Mouse (Mus musculus) lung, postnatal 4 days (tissue): ENCODE measurements around the gene Ramac.
A peak's percentile ranks its signal among the peaks of the same experiment; 100 is the strongest.

Experiments used
- DNase-seq, 2 experiments: peaks; one replicate each; pipeline ENCODE4 v3.0.0; 2021

Gene Ramac

DNA sequence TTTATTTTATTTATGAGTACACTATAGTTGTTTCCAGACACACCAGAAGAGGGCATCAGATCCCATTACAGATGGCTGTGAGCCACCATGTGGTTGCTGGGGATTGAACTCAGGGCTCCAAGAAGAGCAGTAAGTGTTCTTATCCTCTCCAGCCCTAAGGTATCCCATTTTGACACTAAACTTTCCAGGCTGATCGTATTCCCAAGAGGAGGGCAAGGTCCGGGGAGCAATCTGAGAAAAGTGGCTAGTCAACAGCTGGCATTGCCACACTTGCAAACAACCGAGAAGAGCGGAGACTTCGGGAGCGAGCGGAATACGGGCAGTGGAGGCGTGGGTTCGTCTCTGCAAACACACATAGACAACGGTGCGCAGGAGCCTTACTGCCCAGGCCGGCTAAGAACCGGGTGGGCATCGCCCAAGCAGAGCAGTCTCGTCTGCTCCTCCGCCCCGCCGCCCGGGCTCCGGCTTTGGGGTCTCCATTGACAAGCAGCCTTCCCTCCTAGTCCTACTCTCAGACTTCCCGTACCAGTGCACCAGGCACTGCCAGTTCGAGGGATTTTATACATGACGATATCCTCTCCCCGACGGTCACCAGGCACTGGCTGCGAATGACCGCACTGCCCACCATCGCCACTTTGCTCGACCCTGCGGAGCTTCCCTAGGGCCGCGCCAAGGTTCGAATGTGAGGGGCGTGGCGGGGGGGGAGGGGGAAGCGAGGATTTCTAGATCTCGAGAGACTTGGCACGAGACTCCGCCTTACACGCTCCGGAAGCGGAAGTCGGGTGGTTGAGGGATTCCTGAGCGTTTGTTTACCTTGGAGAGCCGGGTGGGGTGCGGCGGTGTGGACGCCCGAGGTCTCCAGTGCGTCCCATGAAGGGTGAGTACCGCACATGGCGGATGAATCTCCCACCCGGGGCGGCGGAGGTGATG, at the start of gene Ramac:
Gene Ramac (plus strand): TSS at position 746 of the 930 bp plus-strand sequence.
- peak; percentile 91 to 93 for DNase-seq

DNA sequence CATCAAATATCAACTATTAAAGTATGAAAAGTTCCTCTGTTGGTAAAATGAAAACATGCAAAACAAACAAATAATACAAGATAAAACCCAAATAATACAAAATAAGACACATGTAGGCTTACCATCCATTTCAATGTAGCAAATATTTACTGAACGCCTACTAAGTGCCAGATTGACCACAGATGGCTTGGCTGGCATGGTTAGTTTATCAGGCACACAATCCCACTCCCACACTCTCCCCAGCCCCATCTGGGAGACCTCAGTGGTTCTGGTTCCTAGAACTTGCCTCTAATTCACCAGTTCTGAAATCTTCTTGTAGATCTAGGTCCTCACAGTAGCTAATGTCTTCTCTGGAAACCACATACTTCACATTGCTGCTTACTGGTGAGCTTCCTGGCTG, 44.1 kb upstream of the Ramac start:
- DNase-seq: no peak

DNA sequence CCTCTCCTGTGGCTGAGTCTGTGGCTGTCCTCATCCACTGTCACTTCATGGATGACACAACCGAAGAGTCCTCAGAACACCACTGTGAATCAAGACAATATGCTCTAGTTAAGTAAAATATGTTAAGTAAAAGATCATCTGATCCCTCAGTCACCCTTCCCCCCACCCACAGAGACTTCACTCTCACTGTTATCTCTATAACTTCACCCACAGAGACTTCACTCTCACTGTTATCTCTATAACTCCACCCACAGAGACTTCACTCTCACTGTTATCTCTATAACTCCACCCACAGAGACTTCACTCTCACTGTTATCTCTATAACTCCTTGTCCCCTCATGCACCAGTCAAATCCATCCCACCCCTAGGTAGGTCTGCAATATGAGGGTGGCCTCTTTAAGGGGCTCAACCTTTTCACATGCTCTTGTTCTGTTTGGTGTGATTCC, 43.5 kb upstream of the Ramac start:
- no peak for DNase-seq

DNA sequence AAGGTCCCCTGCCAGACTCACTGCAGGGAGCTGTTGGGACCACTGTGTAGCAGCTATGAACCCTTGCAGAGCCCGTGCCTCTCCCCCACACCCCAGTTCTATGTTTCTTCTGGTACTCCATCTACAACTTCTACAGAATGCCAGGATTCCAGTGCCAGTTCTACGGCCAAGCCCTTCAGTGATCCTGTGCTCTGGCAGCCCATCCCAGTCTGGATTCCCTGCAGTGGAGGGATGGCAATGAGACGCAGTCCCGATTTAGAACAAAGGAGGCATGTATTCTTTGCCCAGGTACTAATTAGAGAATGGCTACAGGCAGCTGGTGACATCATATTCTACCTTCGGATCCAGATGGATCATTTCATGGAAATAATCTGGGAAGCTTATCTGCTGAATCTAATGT, 41.5 kb upstream of the Ramac start:
- DNase-seq: no peak

DNA sequence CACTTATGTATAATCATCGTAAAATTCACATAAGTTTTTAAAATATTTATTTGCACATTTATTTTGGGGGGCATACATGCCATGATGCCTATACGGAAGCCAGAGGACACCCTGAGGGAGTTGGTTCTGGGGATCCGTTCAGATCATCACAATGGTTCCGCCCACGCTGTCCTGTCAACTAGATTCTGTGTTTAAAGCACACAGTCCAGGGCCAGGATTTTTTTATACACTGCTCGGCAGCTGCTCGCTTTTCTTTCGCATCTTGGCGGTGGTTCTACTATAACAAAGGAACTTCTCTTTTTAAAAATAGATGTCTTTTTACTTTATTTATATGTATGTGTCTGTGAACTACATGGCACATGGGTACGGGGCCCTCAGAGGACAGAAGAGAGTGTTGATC, 38.9 kb upstream of the Ramac start:
- no peak for DNase-seq

DNA sequence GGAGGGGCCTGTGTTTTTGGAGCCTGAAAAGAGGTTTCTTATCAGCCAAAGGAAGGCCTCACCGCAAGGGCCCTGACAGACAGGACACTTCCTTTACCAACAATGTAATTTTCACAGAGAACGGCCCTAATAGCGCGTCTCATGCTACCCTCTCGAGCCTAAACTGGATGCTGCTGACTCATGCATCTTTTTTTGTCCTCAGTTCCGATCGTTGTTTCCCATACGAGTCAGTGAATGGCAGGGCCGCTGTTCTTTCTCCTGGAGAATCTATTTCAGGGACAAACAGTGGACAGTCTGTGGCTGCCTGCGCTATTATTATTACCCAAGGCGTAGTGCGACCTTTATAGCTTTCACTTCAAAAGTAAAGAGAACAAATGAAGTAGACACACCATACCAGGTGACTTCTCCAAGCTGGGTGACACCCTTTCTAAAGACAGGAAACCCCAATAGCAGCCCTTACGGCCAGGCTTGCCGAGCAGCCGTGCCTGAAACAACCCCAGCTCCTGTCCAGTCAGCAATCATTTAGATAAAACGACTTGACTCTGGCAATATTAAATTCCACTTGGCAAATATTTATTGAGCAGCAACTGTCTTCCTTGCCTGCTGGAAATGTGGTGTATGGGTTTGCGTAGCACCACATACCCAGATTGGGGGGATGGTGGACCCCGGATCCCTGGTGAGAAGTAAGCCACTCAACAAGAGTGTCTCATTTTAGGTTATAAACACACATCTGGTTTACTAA, 36.6 kb upstream of the Ramac start:
- DNase-seq: no peak

DNA sequence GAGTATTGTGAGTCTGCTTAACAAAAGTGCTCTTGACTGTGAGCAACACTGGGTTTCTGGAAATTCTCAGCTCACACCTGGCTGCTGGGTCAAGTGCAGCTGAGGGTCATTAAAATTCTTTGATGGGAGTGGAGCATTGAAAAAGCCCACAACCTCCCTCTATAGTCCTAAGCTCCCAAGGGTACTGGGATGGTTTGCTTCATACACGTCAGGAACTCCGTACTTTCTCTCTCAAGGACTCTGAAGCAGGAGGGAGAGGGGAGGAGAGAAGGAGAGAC, 36.1 kb upstream of the Ramac start:
- DNase-seq: peak; percentile 20 to 34

DNA sequence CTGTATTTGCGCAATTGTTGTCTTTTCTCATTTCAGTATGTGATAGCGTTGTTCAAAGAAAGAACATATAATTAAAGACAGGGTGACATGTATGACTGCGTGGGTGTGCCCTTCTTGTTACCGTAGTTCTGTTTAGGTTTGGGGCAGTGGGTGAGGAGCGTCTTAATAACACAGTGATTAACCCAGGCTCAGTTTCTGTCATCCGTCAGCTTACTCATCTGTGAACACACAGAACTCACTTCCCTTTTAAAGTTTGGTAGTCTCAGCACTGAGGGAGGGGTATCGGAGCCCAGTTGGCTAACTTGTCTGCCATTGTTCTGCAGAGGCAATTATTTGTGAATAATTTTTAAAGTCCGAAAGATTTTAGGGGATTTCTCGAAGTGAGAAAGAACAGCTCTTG, 35.0 kb upstream of the Ramac start:
- no peak for DNase-seq

DNA sequence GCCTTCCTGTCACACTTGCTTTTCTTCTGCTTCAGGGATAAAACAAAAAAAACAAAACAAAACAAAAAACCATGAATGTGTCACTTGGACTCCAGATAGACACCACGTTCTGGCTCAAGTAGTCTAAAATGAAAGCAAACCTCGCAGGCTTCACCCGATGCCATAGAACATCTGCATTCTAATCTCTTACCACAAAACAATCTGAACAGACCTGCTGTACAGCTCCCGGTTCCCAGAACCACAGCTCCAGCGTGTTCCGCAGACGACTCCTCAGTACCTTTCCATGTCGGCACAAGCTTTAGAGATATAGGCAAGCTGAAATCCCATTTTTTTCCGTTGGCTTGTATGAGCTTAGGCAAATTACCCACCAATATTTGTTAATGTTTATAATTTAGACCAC, 32.9 kb upstream of the Ramac start:
- DNase-seq: no peak

DNA sequence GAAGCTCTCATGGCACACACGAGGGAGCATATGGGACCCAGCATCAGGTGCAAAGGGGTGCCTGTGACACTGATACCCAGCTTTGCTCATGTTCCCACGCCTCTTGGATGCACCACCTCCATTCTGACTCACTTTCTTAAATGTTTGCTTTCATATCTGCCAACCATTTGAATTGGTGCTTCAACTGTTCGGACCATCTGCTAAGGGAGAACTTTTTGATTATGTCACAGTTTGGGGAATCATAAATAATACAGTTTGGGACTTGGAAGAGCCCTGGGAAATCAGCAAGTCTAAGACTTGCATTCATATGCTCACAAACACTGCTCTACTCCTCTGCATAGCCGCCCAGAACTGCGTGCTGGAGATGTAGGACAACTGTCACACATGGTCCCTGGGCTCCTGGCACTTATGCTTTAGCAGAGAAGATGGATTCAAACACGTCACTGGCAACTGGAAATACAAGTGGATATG, 31.5 kb upstream of the Ramac start:
- no peak for DNase-seq

DNA sequence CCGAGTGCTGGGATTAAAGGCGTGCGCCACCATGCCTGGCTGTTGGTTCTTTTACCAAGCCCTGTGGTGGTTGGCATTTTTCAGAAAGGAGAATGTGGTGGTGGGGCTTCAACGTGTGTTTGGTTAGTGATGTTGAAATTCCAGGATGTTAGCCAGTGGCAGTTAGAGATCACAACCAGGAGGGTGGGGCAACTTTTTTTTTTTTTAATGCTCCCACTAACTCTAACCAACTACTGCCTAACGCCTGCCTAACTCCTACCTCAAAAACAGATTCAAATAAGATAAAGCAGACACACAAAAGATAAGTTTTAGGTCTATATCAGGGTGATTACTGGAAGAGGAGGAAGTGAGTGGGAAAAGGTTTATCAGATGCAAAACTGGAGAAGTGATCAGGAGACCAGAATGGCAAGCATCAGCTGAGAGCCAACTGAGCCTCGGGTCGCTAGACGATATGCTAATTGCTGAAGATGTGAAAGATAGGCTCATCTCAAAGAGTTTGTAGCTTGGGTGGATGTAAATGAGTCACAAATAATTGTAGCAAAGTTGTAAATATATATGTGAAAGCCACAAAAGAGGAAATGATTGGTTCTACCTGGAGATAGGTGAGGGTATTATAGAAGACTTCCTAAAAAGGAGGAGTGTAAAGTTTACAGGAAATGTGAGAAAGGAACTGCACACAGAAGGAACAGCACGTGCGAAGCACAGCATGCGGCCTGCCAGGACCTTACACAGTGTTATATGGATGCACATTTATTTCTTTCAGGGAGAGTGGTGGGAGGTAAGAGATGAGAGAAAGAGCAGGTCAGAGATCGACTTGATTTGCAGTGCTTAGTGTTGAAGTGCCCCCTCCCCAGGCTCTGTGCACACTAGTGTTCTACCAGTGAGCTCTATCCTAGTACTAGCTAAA, 30.3 kb upstream of the Ramac start:
- DNase-seq: no peak

DNA sequence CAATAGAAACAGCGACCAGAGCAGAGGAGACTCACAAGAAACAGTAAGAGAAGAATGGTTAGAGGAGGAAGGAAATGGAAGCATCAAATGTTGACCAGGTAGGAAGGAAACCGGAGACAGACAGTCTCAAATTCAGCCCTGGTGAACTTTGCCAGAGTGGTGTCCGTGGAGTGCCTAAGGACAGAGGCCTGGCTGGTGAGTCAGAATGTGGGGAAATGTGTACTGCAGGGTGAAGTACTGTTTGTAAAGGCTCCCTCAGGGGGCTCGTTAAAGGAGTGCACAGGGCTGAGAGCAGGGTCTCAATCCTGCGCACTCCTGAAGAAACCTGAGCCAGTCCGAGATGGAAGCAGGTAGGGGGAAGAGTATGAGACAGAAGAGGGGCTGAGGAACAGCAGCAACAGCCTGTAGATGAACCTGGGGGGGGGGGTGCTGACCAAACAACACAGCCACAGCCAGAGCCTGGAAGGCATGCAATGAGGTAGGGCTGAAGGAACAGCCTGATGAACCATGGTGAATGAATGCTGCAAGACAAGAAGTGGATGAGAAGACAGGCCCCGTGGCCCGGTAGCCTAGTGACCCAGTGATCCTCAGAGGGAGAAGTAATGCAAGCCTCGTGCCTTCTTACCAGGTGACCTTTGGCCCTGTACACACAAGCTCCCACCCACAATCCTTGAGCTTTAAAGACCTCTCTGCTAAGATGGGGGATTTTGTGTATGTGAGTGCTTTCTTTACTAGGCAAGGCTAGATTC, 27.3 kb upstream of the Ramac start:
- no peak for DNase-seq

DNA sequence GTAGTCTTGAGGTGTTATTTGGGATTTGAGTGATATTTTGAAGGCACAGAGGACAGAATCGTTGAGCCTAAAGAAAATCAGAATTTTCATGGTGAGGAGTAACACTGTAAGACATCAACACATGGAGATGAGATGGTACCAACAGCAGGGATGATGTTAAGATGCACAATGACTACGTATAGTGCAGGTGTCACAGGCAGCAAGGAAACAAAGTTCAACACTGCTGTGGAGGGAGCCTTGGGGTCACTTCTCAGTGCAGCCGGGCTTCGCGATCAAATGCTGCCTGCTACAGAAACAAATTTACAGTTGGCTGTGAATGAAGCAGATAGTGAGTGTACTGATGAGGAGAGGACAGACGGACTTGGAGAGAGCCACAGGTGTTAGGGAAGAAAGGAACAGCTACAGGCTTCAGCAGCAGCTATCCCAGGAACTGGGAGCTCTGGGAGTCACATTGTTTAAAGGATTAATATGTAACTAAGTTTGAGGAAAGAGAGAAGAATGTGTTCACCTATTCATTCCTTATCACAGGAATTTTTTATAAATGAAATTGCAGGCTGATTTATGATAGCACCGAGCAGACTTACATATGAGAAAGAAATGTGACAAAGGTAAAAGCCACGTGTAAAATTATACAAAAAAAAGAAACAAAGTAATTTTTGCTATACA, 23.9 kb upstream of the Ramac start:
- DNase-seq: no peak

DNA sequence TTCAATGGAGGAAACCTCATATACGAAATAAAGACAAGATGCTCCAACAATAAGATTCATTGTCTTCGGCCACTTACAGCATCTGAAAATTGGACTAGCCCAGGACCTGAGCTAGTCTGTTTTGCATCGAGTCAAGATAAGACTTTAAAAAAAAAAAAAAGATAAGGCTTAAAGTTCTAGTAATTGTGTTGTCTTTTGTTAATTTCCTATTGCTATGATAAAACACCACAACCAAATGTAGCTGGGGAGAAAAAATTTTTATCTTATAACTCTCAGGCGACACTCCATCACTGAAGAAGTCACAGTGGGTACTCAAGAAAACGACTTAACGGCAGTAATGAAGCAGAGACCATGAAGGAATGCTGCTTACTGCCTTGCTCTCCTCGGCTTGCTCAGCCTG, 22.7 kb upstream of the Ramac start:
- DNase-seq: no peak

DNA sequence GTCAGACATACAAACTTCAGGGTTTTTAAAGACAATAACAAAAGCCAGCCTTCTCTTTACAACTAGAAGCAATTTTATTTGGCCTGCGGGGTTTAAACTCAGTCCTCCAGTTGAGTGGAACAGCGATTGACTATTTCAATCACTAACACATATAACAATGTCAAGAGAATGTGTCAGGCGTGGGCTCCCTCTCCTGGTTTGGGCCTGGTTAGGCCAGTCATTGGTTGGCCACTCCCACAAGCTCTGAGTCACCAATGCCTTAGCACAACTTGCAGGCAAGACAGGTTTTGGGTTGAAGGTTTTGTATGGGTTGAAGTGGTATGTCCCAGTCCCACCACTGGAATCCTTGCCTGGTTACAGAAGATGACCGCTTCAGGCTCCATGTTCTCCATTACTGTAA, 18.6 kb upstream of the Ramac start:
- DNase-seq: peak in 1 of 2 experiments; percentile 26

DNA sequence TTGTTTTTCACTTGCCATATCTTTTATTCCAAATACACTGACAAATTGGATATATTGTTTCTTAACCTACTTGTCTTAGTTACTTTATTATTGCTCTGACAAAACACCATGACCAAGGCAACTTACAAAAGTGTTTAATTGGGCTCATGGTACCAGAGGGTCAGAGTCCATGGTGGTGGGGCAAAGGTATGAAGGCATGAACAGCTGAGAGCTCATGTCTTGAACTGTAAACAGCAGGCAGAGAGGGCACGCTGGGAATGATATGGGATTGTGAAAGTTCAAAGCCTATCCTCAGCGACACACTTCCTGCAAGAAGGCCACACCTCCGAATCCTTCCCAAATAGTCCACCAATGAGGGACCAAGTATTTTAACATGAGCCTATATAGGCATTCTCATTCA, 14.8 kb upstream of the Ramac start:
- no peak for DNase-seq

DNA sequence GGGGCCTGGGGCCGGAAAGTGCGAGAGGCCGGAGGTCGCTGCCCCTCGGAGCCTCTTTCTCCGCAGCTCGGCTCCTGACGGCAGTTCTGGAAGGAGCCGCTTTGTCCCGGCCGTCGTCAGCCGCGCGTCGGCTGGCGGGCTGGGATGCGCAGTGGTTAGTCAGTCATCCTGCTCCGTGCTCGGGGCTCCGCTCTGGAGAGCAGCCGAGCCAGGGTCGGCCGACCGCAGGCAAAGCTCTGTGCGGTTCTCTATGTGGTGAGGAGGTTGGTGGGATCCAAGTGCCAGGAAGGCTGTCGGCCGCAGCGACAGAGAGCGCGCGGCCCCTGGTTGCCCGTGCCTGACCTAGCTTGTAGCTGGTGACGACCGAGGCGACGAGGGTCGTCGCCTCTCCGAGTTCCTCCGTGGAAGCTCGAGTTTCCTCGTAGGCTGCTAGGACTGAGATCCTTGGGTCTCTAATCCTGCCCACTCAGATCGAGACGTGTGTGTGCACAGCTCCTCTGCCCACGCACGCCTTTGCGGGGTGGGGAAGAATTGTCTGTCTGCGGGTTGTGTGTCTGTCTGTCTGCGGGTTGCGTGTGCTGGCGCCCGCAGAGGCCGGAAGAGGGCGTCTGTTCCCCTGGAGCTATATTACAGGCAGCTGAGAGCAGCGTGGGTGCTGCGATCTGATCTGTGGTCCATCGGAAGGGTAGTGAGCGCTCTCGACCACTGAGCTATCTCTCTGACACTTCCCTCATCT, 553 bp downstream of the Ramac start:
- peak; percentile 46 to 51 for DNase-seq

DNA sequence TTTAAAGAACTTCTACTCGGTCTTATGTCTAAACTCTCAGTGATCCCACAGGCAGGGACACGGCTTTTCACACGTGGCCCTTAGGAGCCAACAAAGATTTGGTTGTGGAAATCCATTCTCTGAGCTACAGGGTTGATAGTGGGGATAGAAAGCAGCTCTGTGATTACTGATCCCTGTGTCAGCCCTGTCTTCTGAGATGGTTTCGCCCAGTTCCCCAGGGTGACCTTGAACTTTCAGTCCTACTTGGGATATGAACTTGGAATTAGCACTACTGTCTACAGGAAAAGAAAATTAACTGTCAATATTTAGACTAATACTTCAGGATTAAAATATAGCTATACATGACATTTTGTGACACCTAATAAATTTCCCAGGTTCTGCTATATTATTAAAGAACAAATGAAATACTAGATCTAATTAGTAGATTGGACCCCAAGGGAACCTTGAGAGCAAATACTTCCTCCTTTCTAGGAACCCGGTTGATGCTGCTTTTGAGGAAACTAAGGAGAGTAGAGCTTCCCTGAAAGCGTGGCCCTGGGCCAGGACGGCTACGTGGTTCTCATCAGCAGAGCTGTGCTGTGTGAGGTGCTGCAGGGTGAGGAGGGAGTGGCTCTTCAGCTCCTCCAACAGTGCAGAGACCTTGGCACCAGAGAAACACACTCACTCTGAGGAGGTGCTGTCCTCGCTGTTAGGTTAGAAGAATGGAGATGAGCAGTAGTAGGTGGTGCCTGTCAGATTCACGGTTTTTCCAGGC, 10.2 kb downstream of the Ramac start:
- DNase-seq: no peak

DNA sequence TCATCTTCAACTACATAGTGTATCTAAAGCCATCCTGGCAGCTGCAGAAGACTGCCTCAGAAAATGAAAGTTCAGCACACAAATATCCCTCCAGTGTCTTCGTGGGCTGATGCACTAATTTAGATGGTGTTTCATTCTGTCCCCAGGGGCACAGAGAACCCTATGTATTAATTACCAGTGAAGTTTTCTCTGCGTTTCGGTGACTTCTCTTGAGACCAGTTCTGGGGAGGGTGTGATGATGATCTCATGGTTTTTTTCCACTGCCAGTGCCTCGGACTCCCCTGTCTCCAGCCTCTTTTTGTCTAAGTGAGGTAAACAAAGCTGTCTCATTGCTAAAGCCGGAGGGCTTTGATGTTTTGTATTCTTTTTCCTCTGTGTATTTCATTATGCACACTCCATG, 12.6 kb downstream of the Ramac start:
- no peak for DNase-seq

DNA sequence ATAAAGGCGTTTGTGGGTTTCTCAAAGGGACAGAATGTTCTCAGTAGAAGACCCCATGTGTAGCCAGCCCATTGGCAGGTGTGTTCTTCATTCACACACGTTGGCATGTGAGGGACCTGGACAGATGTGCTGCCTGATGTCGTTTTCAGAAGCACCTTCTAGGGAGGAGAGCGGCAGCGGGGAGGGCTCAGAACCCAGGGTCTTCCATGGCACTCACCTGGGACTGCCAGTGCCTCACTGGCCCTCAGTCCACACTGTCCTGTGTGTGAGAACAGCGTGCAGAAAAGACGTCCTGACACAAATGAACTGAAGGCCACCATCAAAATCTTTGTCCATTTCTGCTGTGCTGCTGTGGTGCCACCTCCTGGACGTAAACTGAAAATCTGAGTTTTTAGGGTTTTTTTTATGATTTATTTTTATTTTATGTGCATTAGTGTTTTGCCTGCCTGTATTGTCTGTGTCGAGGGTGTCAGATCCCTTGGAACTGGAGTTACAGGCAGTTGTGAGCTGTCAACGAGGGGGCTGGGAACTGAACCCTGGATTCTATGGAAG, 15.0 kb downstream of the Ramac start:
- DNase-seq: no peak
